Mouse (Mus musculus) liver (tissue): ENCODE results near the gene Slc6a6.

ENCODE experiments used
- DNase-seq: peaks from one replicate; pipeline ENCODE4 v3.0.0-alpha.2; 2020; ENCODE audit warnings: mixed read lengths

Gene Slc6a6

GRCm38 (mm10) chr6:91683602-91684473 lies at the start of gene Slc6a6:
Gene Slc6a6 (plus strand): TSS chr6:91684053.
- DNase-seq: peak; percentile 93

- DNase-seq: no peak
Observed at GRCm38 (mm10) chr6:91634417-91634816, 49.4 kb upstream of the Slc6a6 start.

- no peak for DNase-seq
Observed at GRCm38 (mm10) chr6:91634876-91635275, 49.0 kb upstream of the Slc6a6 start.

- DNase-seq: no peak
Observed at GRCm38 (mm10) chr6:91638204-91638995, 45.5 kb upstream of the Slc6a6 start.

- no peak for DNase-seq
Observed at GRCm38 (mm10) chr6:91643011-91643410, 40.8 kb upstream of the Slc6a6 start.

GRCm38 (mm10) chr6:91643416-91643921 lies 40.4 kb upstream of the Slc6a6 start:
- no peak for DNase-seq

GRCm38 (mm10) chr6:91646019-91646418 lies 37.8 kb upstream of the Slc6a6 start:
- DNase-seq: no peak

GRCm38 (mm10) chr6:91646822-91647221 lies 37.0 kb upstream of the Slc6a6 start:
- no peak for DNase-seq

- no peak for DNase-seq
Observed at GRCm38 (mm10) chr6:91647385-91647791, 36.5 kb upstream of the Slc6a6 start.

GRCm38 (mm10) chr6:91650255-91650654 lies 33.6 kb upstream of the Slc6a6 start:
- DNase-seq: no peak

- no peak for DNase-seq
Observed at GRCm38 (mm10) chr6:91652296-91652695, 31.6 kb upstream of the Slc6a6 start.

- no peak for DNase-seq
Observed at GRCm38 (mm10) chr6:91655244-91655643, 28.6 kb upstream of the Slc6a6 start.

GRCm38 (mm10) chr6:91655874-91656433 lies 27.9 kb upstream of the Slc6a6 start:
- no peak for DNase-seq

GRCm38 (mm10) chr6:91658288-91658687 lies 25.6 kb upstream of the Slc6a6 start:
- DNase-seq: no peak

- DNase-seq: no peak
Observed at GRCm38 (mm10) chr6:91659841-91660509, 23.9 kb upstream of the Slc6a6 start.

- DNase-seq: no peak
Observed at GRCm38 (mm10) chr6:91662301-91662700, 21.6 kb upstream of the Slc6a6 start.

- DNase-seq: no peak
Observed at GRCm38 (mm10) chr6:91663616-91664015, 20.2 kb upstream of the Slc6a6 start.

GRCm38 (mm10) chr6:91665267-91665666 lies 18.6 kb upstream of the Slc6a6 start:
- DNase-seq: no peak

- no peak for DNase-seq
Observed at GRCm38 (mm10) chr6:91665990-91666700, 17.7 kb upstream of the Slc6a6 start.

- DNase-seq: no peak
Observed at GRCm38 (mm10) chr6:91667141-91667540, 16.7 kb upstream of the Slc6a6 start.

- no peak for DNase-seq
Observed at GRCm38 (mm10) chr6:91668276-91668675, 15.6 kb upstream of the Slc6a6 start.

- DNase-seq: no peak
Observed at GRCm38 (mm10) chr6:91669270-91669669, 14.6 kb upstream of the Slc6a6 start.
